Mouse (Mus musculus) thymus, postnatal 10 days (tissue): ENCODE measurements around the gene Rrp15.

Experiments used
- DNase-seq, 2 experiments: peaks; one replicate each; pipeline ENCODE4 v3.0.0; 2021; ENCODE audit warnings: low spot score in 2 of 2

Gene Rrp15

GRCm38 (mm10) chr1:186714215-186714614 lies 34.9 kb downstream of the Rrp15 start:
- no peak for DNase-seq

DNA sequence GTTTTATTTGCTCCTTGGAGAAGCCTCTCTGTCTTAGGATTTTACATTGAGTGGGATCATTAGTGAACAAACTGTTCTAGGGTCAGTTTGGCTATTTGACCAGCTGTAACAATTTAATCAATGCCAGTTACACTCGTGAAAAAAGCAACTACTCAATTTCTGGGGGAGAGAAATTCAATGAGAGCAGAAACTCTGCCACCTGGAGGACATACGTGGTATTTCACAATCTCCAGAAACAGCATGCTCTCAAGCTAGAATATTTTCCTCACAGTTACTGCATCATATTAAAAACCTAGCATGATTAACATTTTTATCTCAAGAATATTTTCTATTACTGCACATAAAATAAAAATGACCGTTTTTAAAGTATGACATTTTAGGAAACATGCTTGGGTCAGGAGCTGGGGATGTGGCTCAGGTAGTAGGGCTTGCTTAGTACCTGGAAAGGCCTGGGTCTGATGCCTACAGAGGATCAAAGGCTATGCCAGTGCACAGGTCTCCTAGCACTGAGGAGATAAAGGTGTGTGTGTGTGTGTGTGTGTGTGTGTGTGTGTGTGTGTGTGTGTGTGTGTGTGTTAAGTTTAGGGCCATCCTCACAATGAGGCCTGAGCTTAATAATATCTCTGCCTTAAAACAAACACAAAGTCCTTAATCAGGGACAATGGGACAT lies 36.2 kb downstream of the Rrp15 start:
- no peak for DNase-seq

GRCm38 (mm10) chr1:186705915-186706248 lies 43.3 kb downstream of the Rrp15 start, which contains the start of gene Tgfb2:
Gene Tgfb2 (minus strand): TSS chr1:186705989.
- no peak for DNase-seq

- DNase-seq: peak in 1 of 2 experiments; percentile 14
Observed at GRCm38 (mm10) chr1:186705203-186705914, 43.8 kb downstream of the Rrp15 start.

GRCm38 (mm10) chr1:186703980-186704701 lies 45.0 kb downstream of the Rrp15 start:
- no peak for DNase-seq

DNA sequence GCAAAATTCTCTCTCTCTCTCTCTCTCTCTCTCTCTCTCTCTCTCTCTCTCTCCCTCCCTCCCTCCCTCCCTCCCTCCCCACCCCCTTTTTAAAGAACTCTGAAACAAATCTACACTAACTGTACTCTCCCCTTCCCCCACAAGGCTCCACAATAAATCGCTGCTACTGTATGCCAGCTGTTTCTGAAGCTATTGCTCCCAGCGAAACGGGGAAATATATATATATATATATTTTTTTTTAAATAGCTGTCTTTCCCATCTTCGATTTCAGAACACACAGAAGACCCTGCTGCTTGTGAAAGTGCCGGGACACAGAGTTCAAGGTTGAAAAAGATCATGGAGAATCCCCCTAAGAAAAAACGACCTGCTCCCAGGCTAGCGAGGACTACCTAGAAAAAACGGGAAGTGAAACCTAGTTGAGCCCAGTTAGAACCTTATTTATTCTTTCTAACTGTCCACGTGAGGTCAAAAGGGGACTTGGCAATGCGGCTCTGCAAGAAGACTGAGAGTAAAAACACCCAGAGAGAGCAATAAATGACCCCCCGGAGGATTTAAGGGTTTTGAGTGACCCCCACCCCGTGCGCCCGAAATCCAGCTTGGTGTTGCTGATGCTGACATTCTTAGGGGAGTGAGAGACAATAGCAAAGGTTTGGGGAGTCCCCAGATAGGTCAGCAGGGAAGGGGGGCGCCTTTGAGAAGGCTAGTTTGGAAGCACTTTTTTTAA lies 45.7 kb downstream of the Rrp15 start:
- no peak for DNase-seq

DNA sequence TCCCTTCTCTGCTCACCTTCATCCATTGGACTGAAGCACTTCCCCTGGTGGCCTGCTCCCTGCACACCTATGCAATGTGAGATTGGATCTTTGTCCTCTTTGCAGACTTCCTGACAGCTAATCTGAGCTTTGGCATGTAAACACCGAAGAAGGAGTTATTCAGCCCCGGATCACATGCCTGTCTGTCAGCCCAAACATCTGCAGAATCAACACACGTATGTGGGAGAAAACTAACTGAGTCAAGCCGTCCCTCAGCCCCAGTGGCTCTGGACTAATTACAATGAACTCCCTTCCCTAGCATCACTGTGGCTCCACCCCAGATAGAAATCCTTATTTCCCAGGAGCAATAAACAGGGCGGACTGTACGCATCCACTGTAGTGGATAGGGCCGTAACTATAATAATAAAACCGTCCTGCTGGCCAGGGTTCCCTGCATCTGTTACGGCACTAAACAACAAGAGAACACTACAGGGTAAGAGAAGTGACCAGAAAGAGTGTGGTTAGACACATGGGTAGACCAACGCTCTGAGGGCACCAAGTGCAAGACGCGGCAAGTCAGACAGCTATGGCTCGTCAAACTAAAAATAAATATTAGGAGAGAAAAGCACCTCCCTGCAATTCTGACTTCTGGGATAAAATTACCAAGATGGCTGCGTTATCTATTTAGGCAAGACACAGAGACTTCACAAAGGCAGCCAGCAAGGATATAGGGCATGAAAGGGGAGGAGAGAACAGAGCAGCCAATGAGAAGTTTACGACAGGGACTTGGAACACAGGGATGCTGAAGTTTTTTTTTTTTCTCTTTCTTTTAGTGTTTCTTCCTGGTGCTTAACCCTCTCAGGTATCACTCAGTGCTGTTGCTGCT lies 46.5 kb downstream of the Rrp15 start:
- no peak for DNase-seq

GRCm38 (mm10) chr1:186701206-186701905 lies 47.8 kb downstream of the Rrp15 start:
- no peak for DNase-seq

DNA sequence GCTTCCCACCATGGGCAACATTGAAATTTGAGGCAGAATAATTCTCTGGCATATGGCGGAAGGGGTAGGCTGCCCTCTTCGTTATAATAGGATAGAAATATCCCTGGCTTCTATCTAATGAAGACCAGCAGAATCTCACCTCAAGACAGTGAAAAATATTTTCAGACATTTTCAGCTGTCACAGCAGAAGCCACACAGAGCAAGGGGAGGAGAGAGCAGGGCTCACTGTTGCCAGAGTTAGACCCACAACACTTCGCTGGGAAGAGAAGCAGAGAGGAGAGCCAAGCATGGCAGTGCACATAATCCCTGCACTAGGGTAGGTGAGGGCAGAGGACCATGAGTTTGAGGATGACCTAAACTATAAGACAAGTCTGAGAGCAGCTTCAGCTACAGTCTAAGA lies 48.7 kb downstream of the Rrp15 start:
- no peak for DNase-seq

GRCm38 (mm10) chr1:186698583-186699338 lies 50.4 kb downstream of the Rrp15 start:
- DNase-seq: no peak

- no peak for DNase-seq
Observed at GRCm38 (mm10) chr1:186696231-186696630, 52.9 kb downstream of the Rrp15 start.

DNA sequence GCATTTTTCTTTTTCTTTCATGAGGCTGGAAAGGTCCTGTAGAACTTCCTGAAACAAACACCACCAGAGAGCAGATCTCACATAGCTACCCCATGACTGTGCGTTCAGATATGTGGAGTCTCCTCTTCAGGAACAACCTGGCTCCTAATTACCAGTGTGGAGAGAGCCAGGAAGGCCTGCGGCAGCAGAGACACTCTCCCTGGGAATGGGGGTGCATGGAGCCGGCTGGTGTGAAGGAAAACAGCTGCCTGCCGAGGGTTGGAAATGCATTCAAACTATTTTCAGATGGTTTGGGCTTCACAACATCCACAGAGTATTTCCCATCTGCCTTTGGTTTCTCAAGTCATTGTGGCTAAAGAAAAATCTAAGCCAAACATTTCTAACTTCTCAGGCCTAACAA lies 53.8 kb downstream of the Rrp15 start:
- DNase-seq: no peak

GRCm38 (mm10) chr1:186692370-186692769 lies 56.8 kb downstream of the Rrp15 start:
- DNase-seq: no peak

DNA sequence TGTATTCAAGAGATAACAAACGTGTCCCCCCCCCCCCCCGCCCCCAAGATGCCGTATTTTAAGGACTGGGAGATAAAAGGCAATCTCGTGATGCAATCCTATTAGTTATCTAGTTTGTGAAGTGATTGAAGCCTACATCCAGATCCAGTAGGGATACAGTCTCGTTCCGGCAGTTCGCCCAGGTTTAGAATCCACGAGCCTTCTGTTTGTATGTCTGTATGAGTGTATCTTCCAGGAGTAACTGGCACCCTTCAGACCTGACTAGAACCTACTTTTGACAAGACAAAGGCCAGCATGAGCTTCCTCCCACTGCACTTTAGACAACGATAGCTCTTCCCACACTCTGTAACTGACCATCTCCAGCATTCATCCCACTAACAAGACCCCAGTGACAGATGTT lies 57.5 kb downstream of the Rrp15 start:
- no peak for DNase-seq

- no peak for DNase-seq
Observed at GRCm38 (mm10) chr1:186684041-186684440, 65.1 kb downstream of the Rrp15 start.

DNA sequence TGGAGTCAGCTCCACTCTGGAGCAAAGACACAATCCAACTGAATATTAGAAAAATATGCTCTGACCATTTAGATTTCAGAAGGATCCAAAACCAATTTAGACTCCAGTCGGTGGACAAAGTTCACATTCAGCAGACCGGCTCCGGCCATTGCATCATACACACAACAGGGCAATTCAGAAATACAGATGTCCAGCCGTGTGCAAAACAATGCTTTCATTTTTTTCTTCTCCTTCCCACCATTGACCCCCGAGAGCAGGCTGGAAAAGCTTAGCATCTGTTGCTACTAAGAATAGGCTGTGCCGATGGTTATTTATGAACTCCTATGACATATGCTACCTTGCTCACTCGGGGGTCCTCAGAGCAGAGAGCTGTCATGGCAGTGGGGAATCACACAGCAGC lies 66.6 kb downstream of the Rrp15 start:
- no peak for DNase-seq

DNA sequence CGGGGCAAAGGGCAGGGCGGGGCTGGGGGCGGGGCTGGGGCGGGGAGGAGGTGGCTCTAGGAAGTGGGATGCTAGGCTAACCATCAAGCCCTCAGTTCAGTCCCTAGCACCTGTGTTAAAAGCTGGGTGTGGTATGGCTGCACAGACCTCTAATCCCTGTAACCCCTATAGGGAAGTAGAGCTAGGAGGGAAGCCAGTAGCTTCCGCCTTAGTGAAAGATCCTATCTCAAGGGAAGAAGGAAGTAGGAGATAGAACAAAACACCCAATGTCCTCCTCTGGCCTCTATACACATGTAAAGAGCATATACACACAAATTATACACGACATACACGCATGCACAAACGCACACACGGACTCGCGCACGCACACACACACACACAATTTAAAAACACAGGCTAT lies 71.5 kb downstream of the Rrp15 start:
- no peak for DNase-seq

- DNase-seq: no peak
Observed at GRCm38 (mm10) chr1:186676199-186676598, 73.0 kb downstream of the Rrp15 start.

- DNase-seq: no peak
Observed at GRCm38 (mm10) chr1:186675263-186675662, 73.9 kb downstream of the Rrp15 start.

GRCm38 (mm10) chr1:186674621-186675020 lies 74.5 kb downstream of the Rrp15 start:
- no peak for DNase-seq
